Mouse (Mus musculus) lung, postnatal 0 days (tissue): ENCODE results near the gene Poldip2.

ENCODE experiments used
- CTCF ChIP-seq: IDR thresholded peaks from 2 replicates; pipeline ENCODE4 v1.5.1; 2016; ENCODE audit warnings: antibody characterized with exemption, mild to moderate bottlenecking
- EP300 ChIP-seq: IDR thresholded peaks from 2 replicates; pipeline ENCODE4 v1.6.1; 2016; ENCODE audit warnings: antibody characterized with exemption, mild to moderate bottlenecking, control low read depth

GRCm38 (mm10) chr11:78536080-78536689, 24.2 kb downstream of the Poldip2 start, which contains the start of the genes Tnfaip1 and Ift20:
- TF ChIP-seq EP300 (peak; percentile 79), CTCF (peak; percentile 13; the same call in 1 of the 2 replicates)
